Mouse (Mus musculus) erythroblast, embryonic 14.5 days (primary cell): ENCODE results near the gene Fkbp7.

Experiments used
- GATA1 ChIP-seq: IDR thresholded peaks from 2 replicates; pipeline ENCODE4 v1.6.1; 2012; ENCODE audit warnings: low read length, inconsistent platforms, mixed read lengths
- TAL1 ChIP-seq: IDR thresholded peaks from 3 replicates; pipeline ENCODE4 v1.6.1; 2012; ENCODE audit warnings: low read length, inconsistent platforms, mixed read lengths

DNA sequence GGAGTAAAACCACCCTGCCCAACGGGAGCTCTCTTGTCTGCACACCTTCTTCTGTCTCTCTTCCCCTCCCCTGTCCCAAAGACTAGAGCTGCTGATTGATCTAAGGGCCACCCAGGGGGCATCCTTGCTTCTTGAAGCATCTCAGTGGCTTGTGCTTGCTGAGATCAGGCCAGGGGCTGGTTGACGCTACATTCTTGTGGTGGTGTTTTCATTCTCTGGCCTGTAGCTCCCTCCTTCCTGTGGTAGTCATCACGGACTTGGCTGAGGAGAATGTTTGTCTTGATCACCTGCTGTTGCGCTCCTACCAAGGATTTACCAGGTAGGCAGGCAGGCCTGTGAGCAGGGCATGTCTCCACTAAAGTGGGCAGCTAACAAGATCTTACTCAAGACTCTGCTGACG, 29.8 kb upstream of the Fkbp7 start:
- TF ChIP-seq GATA1 (no peak), TAL1 (no peak)
